Mouse (Mus musculus) intestine, embryonic 16.5 days (tissue): ENCODE data around the gene Gm20388. TPM values are rescaled to one million over a fixed set of nuclear protein-coding genes. Genes with fewer than 3 reads are reported as not detected.
A peak's percentile ranks its signal among the peaks of the same experiment; 100 is the strongest.

Experiments used
- ATAC-seq: fragments of 200-750 bp; cut with Nextera tagmentation; 2 replicates; pipeline ENCODE4 v1.8.0; 2017; ENCODE audit warnings: moderate TSS enrichment, moderate library complexity
- H3K27ac ChIP-seq: fragments of 300-500 bp; sonication (generic); 2 replicates; pipeline ENCODE4 v1.5.1; 2014; ENCODE audit warnings: mild to moderate bottlenecking, low read length
- H3K27me3 ChIP-seq: fragments of 300-500 bp; sonication (generic); replicated peaks from 2 replicates; pipeline ENCODE4 v1.6.1; 2014; ENCODE audit warnings: low read length, control low read depth, mixed read lengths; ENCODE audit not compliant: control insufficient read depth, insufficient read depth
- H3K36me3 ChIP-seq: fragments of 300-500 bp; sonication (generic); 2 replicates; pipeline ENCODE4 v1.6.1; 2014; ENCODE audit warnings: low read length, control low read depth; ENCODE audit not compliant: control insufficient read depth, insufficient read depth
- H3K4me1 ChIP-seq: fragments of 300-500 bp; sonication (generic); 2 replicates; pipeline ENCODE4 v1.6.1; 2014; ENCODE audit warnings: low read length, control low read depth, mixed read lengths; ENCODE audit not compliant: control insufficient read depth, insufficient read depth
- H3K4me2 ChIP-seq: fragments of 300-500 bp; sonication (generic); 2 replicates; pipeline ENCODE4 v1.6.1; 2014; ENCODE audit warnings: low read depth, low read length, control low read depth
- H3K4me3 ChIP-seq: fragments of 300-500 bp; sonication (generic); 2 replicates; pipeline ENCODE4 v1.5.1; 2014; ENCODE audit warnings: mild to moderate bottlenecking, low read length
- H3K9ac ChIP-seq: fragments of 300-500 bp; sonication (generic); 2 replicates; pipeline ENCODE4 v1.6.1; 2014; ENCODE audit warnings: low read depth, low read length
- H3K9me3 ChIP-seq: fragments of 300-500 bp; sonication (generic); 2 replicates; pipeline ENCODE4 v1.6.1; 2016; ENCODE audit warnings: low read length, control low read depth; ENCODE audit not compliant: control insufficient read depth
- WGBS: fragments of 180-500 bp; shearing (Covaris S2); extraction: QIAGEN DNeasy Blood & Tissue Kit; methylation state at CpG from one replicate; pipeline ENCODE4 v1.1.7; 2014; 5-methylcytosine and 5-hydroxymethylcytosine counted together
- polyA plus RNA-seq: library from polyadenylated mRNA; unstranded; fragments of >200 nt; fragmentation: Nextera tagmentation; extraction: Ambion mirVana; gene quantifications from 2 replicates; pipeline ENCODE4 v1.2.1, GENCODE M21; 2015

The Gm20388 gene
- polyA plus RNA-seq, 1 experiment from 2014 or later, result 5.8 TPM

DNA sequence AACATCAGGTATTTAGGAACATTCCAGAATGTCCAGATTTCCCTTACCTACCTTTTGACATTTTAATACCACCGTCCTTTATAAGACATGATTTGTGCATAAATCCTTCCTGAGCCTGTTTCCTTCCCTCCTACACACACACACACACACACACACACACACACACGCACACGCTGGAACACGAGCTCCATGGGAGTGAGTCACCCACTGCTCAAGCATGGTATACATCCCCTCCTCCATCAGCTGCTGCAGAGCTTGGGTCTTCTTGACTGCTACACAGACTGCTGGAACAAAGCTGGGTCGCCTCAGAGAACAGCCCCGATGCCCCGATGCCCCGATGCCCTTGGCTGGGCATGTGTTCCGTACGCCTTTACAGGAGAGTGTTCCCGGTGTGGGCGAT, 3935.9 kb downstream of the Gm20388 start:
- H3K27ac ChIP-seq, result no peak overlapping the region
- no peaks in the 10 kb centered on the region for H3K27me3 ChIP-seq
- ATAC-seq, result no peak
- H3K9ac ChIP-seq, result no peak overlapping the region
- H3K36me3 ChIP-seq, result no peaks in the 10 kb centered on the region
- H3K4me3 ChIP-seq, result no peak overlapping the region
- 85% methylated on average over 12 of the region's 12 CpGs for WGBS
- no peaks in the 10 kb centered on the region for H3K9me3 ChIP-seq
- no peaks in the 10 kb centered on the region for H3K4me1 ChIP-seq
- no peak overlapping the region for H3K4me2 ChIP-seq

DNA sequence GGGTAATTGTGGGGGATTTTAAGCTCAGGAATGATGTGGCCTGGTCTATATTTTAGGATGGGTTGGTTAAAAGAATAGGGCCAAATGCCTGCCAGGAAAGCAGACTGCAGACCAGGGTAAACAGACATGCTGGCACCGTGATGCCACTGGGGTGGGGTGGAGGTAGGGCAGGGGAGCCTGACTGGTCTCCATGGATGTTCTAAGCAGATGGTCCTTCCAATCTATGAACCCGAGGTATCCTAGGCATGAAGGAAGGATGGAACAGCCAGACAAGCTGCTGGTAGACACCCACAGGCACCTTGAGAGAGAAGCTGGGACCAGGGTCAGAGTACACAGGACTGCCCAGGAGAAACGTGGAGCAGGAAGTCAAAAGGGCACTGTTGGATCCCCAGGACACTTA, 3936.9 kb downstream of the Gm20388 start:
- no peaks in the 10 kb centered on the region for H3K4me1 ChIP-seq
- no peaks in the 10 kb centered on the region for H3K9me3 ChIP-seq
- H3K4me2 ChIP-seq, result no peak overlapping the region
- no peak overlapping the region for H3K27ac ChIP-seq
- H3K27me3 ChIP-seq, result no peaks in the 10 kb centered on the region
- no peak overlapping the region for H3K4me3 ChIP-seq
- H3K36me3 ChIP-seq, result no peaks in the 10 kb centered on the region
- WGBS, result 46% methylated on average over 3 of the region's 3 CpGs
- ATAC-seq, result no peak
- H3K9ac ChIP-seq, result no peak overlapping the region

DNA sequence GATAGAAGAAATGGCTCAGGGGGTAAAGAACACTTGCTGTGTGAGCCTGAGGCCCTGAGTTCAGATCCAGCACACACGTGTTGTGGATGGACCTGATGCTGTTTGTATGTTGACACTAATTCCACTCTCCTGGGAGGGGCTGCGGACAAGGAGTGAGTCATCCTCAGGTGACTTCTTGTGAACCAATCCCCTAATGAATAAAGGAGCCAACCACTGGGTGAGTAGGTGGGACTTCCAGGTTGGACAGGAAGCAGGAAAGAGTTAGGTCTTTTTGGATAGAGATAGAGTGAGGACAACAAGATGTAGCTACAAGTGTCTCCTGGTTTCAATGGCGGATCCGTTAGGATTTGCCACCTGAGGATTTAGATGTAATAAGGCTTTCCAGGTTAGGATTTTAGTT, 3938.7 kb downstream of the Gm20388 start:
- H3K27me3 ChIP-seq, result no peaks in the 10 kb centered on the region
- no peaks in the 10 kb centered on the region for H3K4me1 ChIP-seq
- ATAC-seq, result no peak
- no peak overlapping the region for H3K4me3 ChIP-seq
- no peaks in the 10 kb centered on the region for H3K36me3 ChIP-seq
- H3K9ac ChIP-seq, result no peak overlapping the region
- WGBS, result 83% methylated on average over 4 of the region's 4 CpGs
- H3K9me3 ChIP-seq, result no peaks in the 10 kb centered on the region
- no peak overlapping the region for H3K27ac ChIP-seq
- H3K4me2 ChIP-seq, result no peak overlapping the region

DNA sequence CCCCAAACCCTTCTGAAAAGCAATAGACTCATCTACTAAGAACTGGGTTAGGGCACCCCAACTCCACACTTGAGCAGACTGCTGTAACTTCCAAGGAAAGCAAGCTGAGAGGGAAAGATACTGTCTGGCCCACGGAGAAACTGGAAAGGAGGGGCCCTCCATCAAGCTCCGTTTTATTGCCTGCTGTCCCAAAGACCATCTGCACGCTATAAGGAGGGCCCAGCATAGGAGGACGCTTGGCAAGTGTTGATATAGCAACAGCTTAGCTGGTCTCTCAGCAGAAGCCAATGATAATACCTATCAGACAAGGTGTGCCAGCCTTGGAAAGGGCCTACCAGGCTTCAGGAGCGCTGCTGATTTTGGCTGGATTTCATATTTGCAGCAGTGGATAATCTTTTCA, 3940.9 kb downstream of the Gm20388 start:
- Histone ChIP-seq H3K27me3 (no peaks in the 10 kb centered on the region), H3K36me3 (no peaks in the 10 kb centered on the region), H3K4me1 (no peaks in the 10 kb centered on the region), H3K9me3 (no peaks in the 10 kb centered on the region), H3K4me2 (no peak overlapping the region), H3K27ac (no peak overlapping the region), H3K4me3 (no peak overlapping the region), H3K9ac (no peak overlapping the region)
- ATAC-seq, result no peak
- WGBS, result 42% methylated on average over 5 of the region's 5 CpGs

DNA sequence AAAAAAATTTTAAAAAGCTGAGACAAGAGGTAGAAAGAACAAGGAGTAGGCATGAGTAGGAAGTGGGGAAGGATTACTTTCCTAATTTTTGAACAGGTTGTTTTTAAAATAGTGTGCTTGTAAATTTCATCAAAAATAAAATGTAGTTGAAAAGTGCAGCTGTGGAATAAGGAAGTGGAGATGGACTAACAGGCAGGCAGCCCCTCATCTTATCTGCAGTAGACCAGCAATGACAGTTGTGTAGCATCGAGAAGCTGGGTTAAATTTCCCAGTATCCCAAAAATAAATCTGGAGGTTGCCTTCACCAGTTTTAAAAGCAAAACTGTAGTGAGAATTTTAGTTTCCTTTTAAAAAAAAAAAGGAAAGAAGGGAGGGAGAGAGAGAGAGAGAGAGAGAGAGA, 3943.6 kb downstream of the Gm20388 start:
- no peak for ATAC-seq
- H3K36me3 ChIP-seq, result no peaks in the 10 kb centered on the region
- no peak overlapping the region for H3K9ac ChIP-seq
- no peak overlapping the region for H3K4me3 ChIP-seq
- WGBS, result 92% methylated on average over 1 of the region's 1 CpGs
- H3K4me2 ChIP-seq, result no peak overlapping the region
- no peaks in the 10 kb centered on the region for H3K9me3 ChIP-seq
- H3K4me1 ChIP-seq, result peaks cover 10% of the 10 kb centered on the region
- no peak overlapping the region for H3K27ac ChIP-seq
- no peaks in the 10 kb centered on the region for H3K27me3 ChIP-seq

DNA sequence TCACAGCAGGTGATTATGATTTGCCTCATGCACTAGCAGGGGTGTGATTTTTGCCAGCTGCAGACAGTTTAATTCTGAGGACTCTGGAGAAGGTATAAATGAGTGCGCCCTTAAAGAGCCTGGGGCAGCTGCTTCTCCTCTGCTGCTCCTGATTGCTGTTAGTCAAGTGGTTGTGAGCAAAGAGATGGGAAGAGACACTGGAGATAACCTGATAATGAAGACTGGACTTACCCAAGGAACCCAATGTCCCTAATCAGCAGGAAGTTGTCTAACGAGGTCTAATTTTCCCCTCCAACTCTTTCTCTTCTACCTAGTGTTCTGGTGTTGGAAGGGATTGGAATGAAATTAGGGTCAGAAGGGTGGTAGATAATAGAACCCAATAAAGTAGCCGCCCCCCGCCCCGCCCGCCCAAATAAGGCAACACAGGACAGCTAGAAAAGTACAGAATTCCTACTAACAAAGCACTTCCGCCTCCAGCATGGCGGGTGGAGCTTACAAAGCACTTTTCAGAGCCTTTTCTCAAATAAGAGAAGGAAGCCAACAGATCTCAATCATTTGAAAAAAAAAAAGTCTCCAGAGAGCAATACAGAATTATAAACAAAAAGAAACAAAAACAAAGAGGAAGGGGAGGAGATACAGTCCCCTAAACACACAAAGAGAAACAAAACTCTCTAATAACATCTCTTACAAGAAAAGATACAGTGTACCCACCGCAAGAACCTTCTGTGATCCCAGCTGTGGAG, 3944.3 kb downstream of the Gm20388 start:
- Histone ChIP-seq H3K4me2 (no peak overlapping the region), H3K36me3 (no peaks in the 10 kb centered on the region), H3K9ac (no peak overlapping the region), H3K27ac (no peak overlapping the region), H3K27me3 (no peaks in the 10 kb centered on the region), H3K4me3 (no peak overlapping the region), H3K9me3 (no peaks in the 10 kb centered on the region), H3K4me1 (peaks cover 10% of the 10 kb centered on the region)
- 88% methylated on average over 9 of the region's 9 CpGs for WGBS
- no peak for ATAC-seq

DNA sequence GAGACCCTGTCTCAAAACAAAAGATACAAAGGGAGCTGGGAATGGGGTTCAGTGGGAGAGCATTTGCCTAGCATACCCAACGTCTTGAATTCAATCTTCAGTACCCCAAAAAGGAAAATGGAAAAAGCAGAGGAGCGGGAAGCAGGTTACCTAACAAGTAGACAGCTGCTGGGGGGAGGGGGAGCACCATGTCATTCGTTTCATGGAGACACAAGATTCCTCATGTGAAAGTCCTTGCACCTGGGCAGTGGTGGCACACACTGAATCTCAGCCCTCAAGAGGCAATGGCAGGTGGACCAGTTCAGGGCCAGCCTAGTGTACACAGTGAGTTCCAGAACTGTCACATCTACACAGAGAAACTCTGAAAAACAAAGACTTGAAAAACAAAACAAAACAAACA, 3946.7 kb downstream of the Gm20388 start:
- Histone ChIP-seq H3K9ac (no peak overlapping the region), H3K4me1 (peaks cover 10% of the 10 kb centered on the region), H3K4me3 (no peak overlapping the region), H3K36me3 (no peaks in the 10 kb centered on the region), H3K27me3 (0 out of 2 replicates have a peak, but pooled peaks cover 2% of the 10 kb centered on the region), H3K9me3 (no peaks in the 10 kb centered on the region), H3K27ac (no peak overlapping the region), H3K4me2 (no peak overlapping the region)
- ATAC-seq, result no peak
- WGBS, result 77% methylated on average over 3 of the region's 3 CpGs

DNA sequence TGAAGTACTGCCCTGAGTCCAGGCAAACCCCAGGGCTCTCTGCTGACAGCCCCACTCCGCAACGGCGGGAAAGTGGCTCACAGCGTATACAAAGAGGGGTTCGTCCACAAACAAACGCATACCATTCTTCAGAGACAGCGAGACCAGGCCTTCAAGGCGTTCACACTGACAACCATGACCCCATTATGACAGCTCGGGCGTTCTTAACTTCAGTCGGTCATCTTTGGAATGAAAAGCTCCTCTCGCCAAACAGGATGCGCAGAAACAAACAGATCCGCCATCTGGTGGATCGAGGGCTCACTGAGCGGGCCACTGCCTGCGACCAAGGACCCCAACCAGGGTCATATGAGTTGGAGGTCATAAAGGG, 3947.9 kb downstream of the Gm20388 start:
- Histone ChIP-seq H3K9ac (peak overlapping the region; percentile 86), H3K4me1 (peaks cover 10% of the 10 kb centered on the region), H3K4me3 (peak overlapping the region; percentile 96), H3K27ac (peak overlapping the region; percentile 69; the same call in 1 of the 2 replicates), H3K27me3 (peaks cover 9% of the 10 kb centered on the region; the same call in 1 of the 2 replicates), H3K4me2 (peak overlapping the region; percentile 98), H3K36me3 (no peaks in the 10 kb centered on the region), H3K9me3 (no peaks in the 10 kb centered on the region)
- no peak; the same call in 1 of the 2 replicates for ATAC-seq
- under 1% methylated on average over 17 of the region's 17 CpGs for WGBS

DNA sequence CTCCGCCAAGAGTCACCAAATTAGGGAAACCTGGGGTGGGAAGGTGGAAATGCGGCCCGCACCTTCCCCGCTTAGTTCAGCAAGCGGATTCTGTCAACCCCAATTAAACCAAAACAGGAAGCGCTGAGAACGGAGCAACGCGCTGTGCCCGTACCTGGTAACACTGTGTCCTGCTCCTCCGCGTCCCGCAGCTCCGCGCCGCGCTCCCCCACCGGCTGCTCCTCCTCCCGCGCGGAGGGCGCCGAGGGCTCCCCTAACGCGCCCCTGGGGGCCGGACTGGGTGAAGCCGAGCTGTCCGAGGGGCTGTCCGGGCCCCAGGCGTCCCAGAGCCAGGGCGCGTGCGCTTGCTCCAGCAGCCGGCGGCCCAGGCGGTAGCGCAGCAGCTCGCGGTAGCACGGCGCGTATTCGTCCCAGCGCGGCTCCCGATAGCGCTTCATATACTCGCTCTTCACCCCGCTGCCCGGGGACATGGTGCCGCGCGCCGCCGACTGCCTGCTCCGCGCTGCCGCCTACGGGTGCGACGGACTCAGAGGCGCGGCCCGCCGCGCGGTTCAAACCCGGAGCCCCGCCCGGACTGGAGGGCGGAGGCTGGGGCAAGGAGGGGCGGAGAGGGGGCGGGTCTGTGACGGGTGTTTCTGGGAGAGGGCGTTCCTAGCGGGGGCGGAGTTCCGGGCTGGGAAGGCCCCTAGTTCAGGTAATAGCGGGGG, 3948.5 kb downstream of the Gm20388 start:
- Histone ChIP-seq H3K4me2 (peak overlapping the region; percentile 98), H3K27ac (peak overlapping the region; percentile 69), H3K4me3 (peak overlapping the region; percentile 96), H3K9me3 (no peaks in the 10 kb centered on the region), H3K4me1 (peaks cover 10% of the 10 kb centered on the region), H3K36me3 (no peaks in the 10 kb centered on the region), H3K27me3 (peaks cover 9% of the 10 kb centered on the region; the same call in 1 of the 2 replicates), H3K9ac (peak overlapping the region; percentile 86)
- WGBS, result under 1% methylated on average over 79 of the region's 79 CpGs
- peak; percentile 98 for ATAC-seq
